Mouse (Mus musculus) 3134 (cell line): ENCODE data around the gene Fuz.
A peak's percentile ranks its signal among the peaks of the same experiment; 100 is the strongest.

ENCODE experiments used
- DNase-seq: peaks from one replicate; pipeline ENCODE4 v3.0.0-alpha.2; 2011; ENCODE audit warnings: low spot score; ENCODE audit not compliant: insufficient read length; ENCODE audit errors: extremely low read depth

The Fuz gene

GRCm38 (mm10) chr7:44925468-44925867, 29.6 kb downstream of the Fuz start:
- DNase-seq = no peak

GRCm38 (mm10) chr7:44928570-44928969, 32.7 kb downstream of the Fuz start:
- no peak for DNase-seq

- peak; percentile 99 for DNase-seq
Observed at GRCm38 (mm10) chr7:44929204-44930151, 33.6 kb downstream of the Fuz start, which contains the start of gene Ap2a1. Ap2a1 (minus strand) TSS chr7:44929496.

GRCm38 (mm10) chr7:44938680-44939079, 42.8 kb downstream of the Fuz start:
- DNase-seq = no peak

- no peak for DNase-seq
Observed at GRCm38 (mm10) chr7:44942904-44943303, 47.0 kb downstream of the Fuz start, which contains the start of gene Tsks. Tsks (plus strand) TSS chr7:44943204.

GRCm38 (mm10) chr7:44949922-44950321, 54.0 kb downstream of the Fuz start:
- no peak for DNase-seq

GRCm38 (mm10) chr7:44951960-44952359, 56.1 kb downstream of the Fuz start:
- DNase-seq = peak; percentile 79
